Mouse (Mus musculus): Measurements from ENCODE around the gene Cdkl3.

- TF ChIP-seq POLR2A (IDR thresholded peaks at IDR 0.05; ENCODE audit: extremely low read depth, insufficient read depth, low read length) (no peak), CTCF (IDR thresholded peaks at IDR 0.05; ENCODE audit: extremely low read depth, insufficient read depth, low read length) (no peak)
Observed at GRCm38 (mm10) chr11:52077939-52078338, 73.9 kb downstream of the Cdkl3 start.

Measured in cortical plate, adult 2 months (tissue).